Mouse (Mus musculus): Measurements from ENCODE around the gene Tmem131. TPM values are rescaled to one million over a fixed set of nuclear protein-coding genes. Genes with fewer than 3 reads are reported as not detected.
"Not testable (repeated sequence)": the region's sequence is repeated elsewhere in the genome, so short reads cannot be mapped to it uniquely, and the experiment has no call there.

Gene Tmem131
- polyA plus RNA-seq, 1 experiment = 44.8 TPM

- DNase-seq (ENCODE audit: extremely low spot score in 1 of 2, low spot score in 1 of 2) = no peak
Measured at GRCm38 (mm10) chr1:36840959-36841358, 102.5 kb downstream of the Tmem131 start.

GRCm38 (mm10) chr1:36839858-36840257 lies 103.6 kb downstream of the Tmem131 start:
- DNase-seq (ENCODE audit: extremely low spot score in 1 of 2, low spot score in 1 of 2) = no peak

GRCm38 (mm10) chr1:36836274-36836954 lies 107.1 kb downstream of the Tmem131 start:
- DNase-seq (ENCODE audit: extremely low spot score in 1 of 2, low spot score in 1 of 2) = no peak

GRCm38 (mm10) chr1:36835593-36835992 lies 107.9 kb downstream of the Tmem131 start:
- DNase-seq (ENCODE audit: extremely low spot score in 1 of 2, low spot score in 1 of 2) = no peak

- DNase-seq (ENCODE audit: extremely low spot score in 1 of 2, low spot score in 1 of 2) = no peak
Measured at GRCm38 (mm10) chr1:36834090-36834489, 109.4 kb downstream of the Tmem131 start.

GRCm38 (mm10) chr1:36830913-36831866 lies 112.3 kb downstream of the Tmem131 start:
- DNase-seq (ENCODE audit: extremely low spot score in 1 of 2, low spot score in 1 of 2) = no peak

- DNase-seq (ENCODE audit: extremely low spot score in 1 of 2, low spot score in 1 of 2) = no peak
Measured at GRCm38 (mm10) chr1:36824356-36824755, 119.1 kb downstream of the Tmem131 start.

- DNase-seq (ENCODE audit: extremely low spot score in 1 of 2, low spot score in 1 of 2) = not testable (repeated sequence)
Measured at GRCm38 (mm10) chr1:36821918-36822317, 121.5 kb downstream of the Tmem131 start.

- no peak for DNase-seq (ENCODE audit: extremely low spot score in 1 of 2, low spot score in 1 of 2)
Measured at GRCm38 (mm10) chr1:36815166-36815565, 128.3 kb downstream of the Tmem131 start.

GRCm38 (mm10) chr1:36814271-36814903 lies 129.1 kb downstream of the Tmem131 start:
- DNase-seq (ENCODE audit: extremely low spot score in 1 of 2, low spot score in 1 of 2) = no peak

- peak; percentile 80 to 83 for DNase-seq (ENCODE audit: extremely low spot score in 1 of 2, low spot score in 1 of 2)
Measured at GRCm38 (mm10) chr1:36813415-36813814, 130.1 kb downstream of the Tmem131 start.

- DNase-seq (ENCODE audit: extremely low spot score in 1 of 2, low spot score in 1 of 2) = no peak
Measured at GRCm38 (mm10) chr1:36811806-36812205, 131.7 kb downstream of the Tmem131 start.

- peak in 1 of 2 experiments; percentile 43 for DNase-seq (ENCODE audit: extremely low spot score in 1 of 2, low spot score in 1 of 2)
Measured at GRCm38 (mm10) chr1:36807782-36808565, 135.5 kb downstream of the Tmem131 start.

- no peak for DNase-seq (ENCODE audit: extremely low spot score in 1 of 2, low spot score in 1 of 2)
Measured at GRCm38 (mm10) chr1:36807086-36807485, 136.4 kb downstream of the Tmem131 start.

GRCm38 (mm10) chr1:36806181-36806905 lies 137.1 kb downstream of the Tmem131 start:
- DNase-seq (ENCODE audit: extremely low spot score in 1 of 2, low spot score in 1 of 2) = no peak

GRCm38 (mm10) chr1:36804833-36805232 lies 138.6 kb downstream of the Tmem131 start:
- DNase-seq (ENCODE audit: extremely low spot score in 1 of 2, low spot score in 1 of 2) = no peak

- no peak for DNase-seq (ENCODE audit: extremely low spot score in 1 of 2, low spot score in 1 of 2)
Measured at GRCm38 (mm10) chr1:36804259-36804658, 139.2 kb downstream of the Tmem131 start.

GRCm38 (mm10) chr1:36800379-36801011 lies 143.0 kb downstream of the Tmem131 start:
- peak in 1 of 2 experiments; percentile 36 for DNase-seq (ENCODE audit: extremely low spot score in 1 of 2, low spot score in 1 of 2)

GRCm38 (mm10) chr1:36797481-36797880 lies 146.0 kb downstream of the Tmem131 start:
- peak; percentile 58 to 75 for DNase-seq (ENCODE audit: extremely low spot score in 1 of 2, low spot score in 1 of 2)

All from frontal cortex, adult 2 months (tissue).